Comparison of ENCODE assay signal across 31 mouse cellular contexts in genomic region chr2:145438336-145438735, GRCm38 (mm10).
DNase-seq lines count a peak whose midpoint lies in the region; ATAC-seq lines count a peak whose summit lies in the region.
"Had no signal": no experiment of that assay in that cellular context is flagged by ENCODE, and none has a peak within 500 bp of the region (broad histone marks: within the 10 kb centered on the region; RNA-seq: fewer than 3 reads in every experiment).

No protein-coding gene starts in this region.

- intact Hi-C loops in left cerebral cortex, postnatal 14 days (cut with DNase I): no loop called here

- H3K4me1 ChIP-seq in neural tube, embryonic 14.5 days (ENCODE audit: control insufficient read depth, insufficient read depth, low read length): no peaks in the 10 kb centered on the region
- H3K4me1 ChIP-seq: embryonic facial prominence, embryonic 10.5 days; embryonic facial prominence, embryonic 13.5 days; forebrain, embryonic 13.5 days; heart, embryonic 10.5 days; heart, embryonic 13.5 days; intestine, embryonic 15.5 days had no signal

- 33% methylated on average over 5 of the region's 5 CpGs for WGBS in neural tube, embryonic 14.5 days

- H3K4me3 ChIP-seq in neural tube, embryonic 14.5 days (ENCODE audit: low read depth, low read length): no peak overlapping the region
- H3K4me3 ChIP-seq: embryonic facial prominence, embryonic 10.5 days; embryonic facial prominence, embryonic 13.5 days; erythroblast, embryonic 14.5 days; forebrain, embryonic 13.5 days; gastrocnemius, adult 2 months; heart, adult 2 months; heart, embryonic 10.5 days; heart, embryonic 13.5 days; hindbrain, embryonic 12.5 days; hindbrain, embryonic 15.5 days; intestine, embryonic 15.5 days had no signal

- DNase-seq in heart, adult 11 months: peak; percentile 57
- no peak for DNase-seq in heart, adult 18-20 months
- no peak for DNase-seq in neural tube, embryonic 10.5 days (ENCODE audit: extremely low spot score, low spot score)
- DNase-seq in R1 (ENCODE audit: low read depth, low spot score): peak; percentile 92
- no peak for DNase-seq in left cerebral cortex, postnatal 14 days (ENCODE audit: low spot score in 2 of 2)
- DNase-seq: adrenal gland, adult 8-10 months; adrenal gland, postnatal 25 days; cerebellum, adult 18-20 months; cerebellum, adult 9-11 months; cerebellum, postnatal 25 days; forebrain, postnatal 0 days; gastrocnemius, adult 2 months; gastrocnemius, postnatal 14 days; heart, adult 2 months; heart, postnatal 14 days; heart, postnatal 4 days; kidney, adult 11 months had no signal

- no peaks in the 10 kb centered on the region for H3K9me3 ChIP-seq in neural tube, embryonic 14.5 days (ENCODE audit: control insufficient read depth, low read length)
- H3K9me3 ChIP-seq: embryonic facial prominence, embryonic 10.5 days; embryonic facial prominence, embryonic 13.5 days; forebrain, embryonic 13.5 days; heart, embryonic 10.5 days; heart, embryonic 13.5 days; hindbrain, embryonic 12.5 days; hindbrain, embryonic 15.5 days; intestine, embryonic 15.5 days had no signal

- H3K27me3 ChIP-seq in neural tube, embryonic 14.5 days (ENCODE audit: control insufficient read depth, insufficient read depth, low read length): no peaks in the 10 kb centered on the region
- H3K27me3 ChIP-seq: embryonic facial prominence, embryonic 13.5 days; forebrain, embryonic 13.5 days; heart, embryonic 13.5 days; hindbrain, embryonic 12.5 days; hindbrain, embryonic 15.5 days; intestine, embryonic 15.5 days; Patski had no signal

- no peak overlapping the region for H3K4me2 ChIP-seq in neural tube, embryonic 14.5 days (ENCODE audit: low read depth, low read length)
- H3K4me2 ChIP-seq: embryonic facial prominence, embryonic 13.5 days; forebrain, embryonic 13.5 days; heart, embryonic 13.5 days; hindbrain, embryonic 12.5 days; hindbrain, embryonic 15.5 days; intestine, embryonic 15.5 days had no signal

- no peaks in the 10 kb centered on the region for H3K36me3 ChIP-seq in neural tube, embryonic 14.5 days (ENCODE audit: control insufficient read depth, insufficient read depth, low read length)
- H3K36me3 ChIP-seq: embryonic facial prominence, embryonic 10.5 days; embryonic facial prominence, embryonic 13.5 days; G1E; heart, embryonic 10.5 days; heart, embryonic 13.5 days; hindbrain, embryonic 12.5 days; hindbrain, embryonic 15.5 days; intestine, embryonic 15.5 days had no signal

- no peak overlapping the region for H3K27ac ChIP-seq in neural tube, embryonic 14.5 days (ENCODE audit: low read depth, low read length)
- H3K27ac ChIP-seq: embryonic facial prominence, embryonic 10.5 days; embryonic facial prominence, embryonic 13.5 days; forebrain, embryonic 13.5 days; gastrocnemius, adult 2 months; heart, adult 2 months; heart, embryonic 10.5 days; heart, embryonic 13.5 days; hindbrain, embryonic 12.5 days; hindbrain, embryonic 15.5 days; intestine, embryonic 15.5 days had no signal

- no peak overlapping the region for H3K9ac ChIP-seq in neural tube, embryonic 14.5 days (replicated peaks; ENCODE audit: low read depth, low read length)
- H3K9ac ChIP-seq: embryonic facial prominence, embryonic 13.5 days; forebrain, embryonic 13.5 days; forebrain, postnatal 0 days; heart, embryonic 13.5 days; hindbrain, embryonic 12.5 days; hindbrain, embryonic 15.5 days; intestine, embryonic 15.5 days had no signal

- ATAC-seq in neural tube, embryonic 14.5 days (ENCODE audit: low read depth): peak; percentile 38; the same call in 1 of the 2 replicates
- ATAC-seq: activated CD4-positive, CD25-positive, alpha-beta regulatory T cell, adult 4 months; CD4-positive, CD25-positive, alpha-beta regulatory T cell, adult 4 months; forebrain, embryonic 13.5 days; forebrain, postnatal 0 days; intestine, embryonic 15.5 days; Patski had no signal

Comparison
In these comparisons a context has a peak if more than half of its experiments do, and no peak if none do; other contexts are left out.
1. DNase-seq: peak in heart, adult 11 months (single experiment) and R1 (single experiment); none in heart, adult 18-20 months (0 of 2), neural tube, embryonic 10.5 days (single experiment) and left cerebral cortex, postnatal 14 days (0 of 2).